In the genomic region with DNA sequence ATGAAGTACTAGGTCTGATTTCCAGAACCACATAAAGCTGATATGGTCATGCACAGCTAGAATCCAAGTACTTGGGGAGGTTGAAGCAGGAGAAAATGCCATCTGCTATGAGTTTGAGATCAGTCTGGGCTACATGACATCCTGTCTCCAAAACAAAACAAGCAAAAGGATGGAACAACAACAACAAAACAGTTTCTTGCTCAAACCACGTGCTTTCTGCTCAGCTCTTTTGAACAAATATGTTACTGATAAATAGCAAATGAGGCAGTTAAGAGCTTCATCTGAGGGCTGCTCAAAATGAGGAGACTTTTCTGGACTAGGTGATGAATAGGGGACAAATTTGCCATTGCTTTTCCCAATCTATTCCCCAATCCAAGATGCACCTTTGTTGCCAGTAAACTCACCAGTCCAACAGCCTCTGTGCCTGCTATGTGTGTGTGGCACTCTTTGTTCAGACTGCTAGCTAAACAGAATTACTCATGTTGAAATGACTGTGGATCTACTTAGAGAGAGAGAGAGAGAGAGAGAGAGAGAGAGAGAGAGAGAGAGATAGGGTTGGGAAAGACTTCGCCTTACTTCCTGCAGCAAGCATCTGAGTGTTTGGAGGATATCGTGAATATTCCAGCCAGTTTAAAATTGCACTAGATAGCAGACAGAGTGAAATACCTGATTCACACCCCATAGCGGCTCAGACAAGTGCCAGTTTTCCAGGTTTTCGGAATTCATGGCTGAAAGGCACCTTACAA, we compare ENCODE assay signal across 8 mouse cellular contexts. TPM values are rescaled to one million over a fixed set of nuclear protein-coding genes. Genes with fewer than 3 reads are reported as not detected.
DNase-seq lines count a peak whose midpoint lies in the region; ATAC-seq lines count a peak whose summit lies in the region.

No protein-coding gene starts in this region.

- WGBS in kidney, embryonic 15.5 days, result 12% methylated on average over 5 of the region's 5 CpGs
- WGBS in hindbrain, embryonic 13.5 days, result 35% methylated on average over 5 of the region's 5 CpGs
- 29% methylated on average over 5 of the region's 5 CpGs for WGBS in midbrain, embryonic 15.5 days

- H3K27ac ChIP-seq in kidney, embryonic 15.5 days, result peak overlapping the region; percentile 78
- H3K27ac ChIP-seq in hindbrain, embryonic 13.5 days, result peak overlapping the region; percentile 24
- H3K27ac ChIP-seq in midbrain, embryonic 15.5 days, result 0 out of 2 replicates have a peak overlapping the region, but pooled peaks have one; percentile 42

- H3K4me2 ChIP-seq in kidney, embryonic 15.5 days, result peak overlapping the region; percentile 89
- peak overlapping the region; percentile 94 for H3K4me2 ChIP-seq in hindbrain, embryonic 13.5 days
- peak overlapping the region; percentile 95 for H3K4me2 ChIP-seq in midbrain, embryonic 15.5 days

- H3K9ac ChIP-seq in kidney, embryonic 15.5 days, result peak overlapping the region; percentile 52
- peak overlapping the region; percentile 82 for H3K9ac ChIP-seq in hindbrain, embryonic 13.5 days
- H3K9ac ChIP-seq in midbrain, embryonic 15.5 days, result peak overlapping the region; percentile 36; the same call in 1 of the 2 replicates

- H3K36me3 ChIP-seq in kidney, embryonic 15.5 days, result no peaks in the 10 kb centered on the region
- 0 out of 2 replicates have a peak, but pooled peaks cover 4% of the 10 kb centered on the region for H3K36me3 ChIP-seq in hindbrain, embryonic 13.5 days
- no peaks in the 10 kb centered on the region for H3K36me3 ChIP-seq in midbrain, embryonic 15.5 days (replicated peaks)

- H3K4me1 ChIP-seq in kidney, embryonic 15.5 days, result peaks cover 19% of the 10 kb centered on the region
- H3K4me1 ChIP-seq in hindbrain, embryonic 13.5 days (replicated peaks), result peaks cover 30% of the 10 kb centered on the region
- H3K4me1 ChIP-seq in midbrain, embryonic 15.5 days, result peaks cover 29% of the 10 kb centered on the region

- no peaks in the 10 kb centered on the region for H3K27me3 ChIP-seq in kidney, embryonic 15.5 days
- no peaks in the 10 kb centered on the region for H3K27me3 ChIP-seq in hindbrain, embryonic 13.5 days
- H3K27me3 ChIP-seq in midbrain, embryonic 15.5 days (replicated peaks), result no peaks in the 10 kb centered on the region

- no peak for ATAC-seq in kidney, embryonic 15.5 days (replicated peaks; ENCODE audit: low FRiP score)
- ATAC-seq in hindbrain, embryonic 13.5 days (ENCODE audit: low FRiP score), result no peak
- ATAC-seq in midbrain, embryonic 15.5 days (replicated peaks), result no peak
- no peak for ATAC-seq in megakaryocyte-erythroid progenitor cell, adult 5-6 weeks (replicated peaks; ENCODE audit: low FRiP score, low TSS enrichment, poor library complexity, severe bottlenecking)

- peak overlapping the region; percentile 92 for H3K4me3 ChIP-seq in kidney, embryonic 15.5 days (replicated peaks)
- H3K4me3 ChIP-seq in hindbrain, embryonic 13.5 days, result peak overlapping the region; percentile 92
- peak overlapping the region; percentile 81 for H3K4me3 ChIP-seq in midbrain, embryonic 15.5 days

- no peaks in the 10 kb centered on the region for H3K9me3 ChIP-seq in kidney, embryonic 15.5 days (replicated peaks)
- no peaks in the 10 kb centered on the region for H3K9me3 ChIP-seq in hindbrain, embryonic 13.5 days
- no peaks in the 10 kb centered on the region for H3K9me3 ChIP-seq in midbrain, embryonic 15.5 days

- DNase-seq in kidney, postnatal 36 days, result no peak
- peak; percentile 12 for DNase-seq in NIH3T3 (ENCODE audit: low read depth)
- no peak for DNase-seq in cerebellum, postnatal 25 days
- DNase-seq in adrenal gland, adult 18-20 months (ENCODE audit: low spot score in 2 of 2), result no peak

RNA-seq across cellular contexts. Expression of a gene that starts 0.9 kb away (rescaled TPM):
- 31.8 and 36.6 TPM in 2 replicates for polyA plus RNA-seq in kidney, embryonic 15.5 days (2015; fragmentation: Nextera tagmentation; extraction: Ambion mirVana)
- 26.0 and 28.8 TPM in 2 replicates for polyA plus RNA-seq in hindbrain, embryonic 13.5 days (2015; fragmentation: Nextera tagmentation; extraction: Ambion mirVana)
- polyA plus RNA-seq in midbrain, embryonic 15.5 days (2015; fragmentation: Nextera tagmentation; extraction: Ambion mirVana), result 25.0 and 25.9 TPM in 2 replicates
- 65.6 and 111 TPM in 2 replicates for total RNA-seq in megakaryocyte-erythroid progenitor cell, adult 5-6 weeks (2014; fragmentation: Nextera tagmentation)
- 108 and 111 TPM in 2 replicates for total RNA-seq in megakaryocyte-erythroid progenitor cell, adult 5-6 weeks (2017)
- 10 to 100 TPM; 32.5 to 39.2 TPM for total RNA-seq in adrenal gland, adult 18-20 months (2021)

RNA-seq across cellular contexts. Expression of a gene that starts 59.5 kb away (rescaled TPM):
- 80.8 and 95.2 TPM in 2 replicates for polyA plus RNA-seq in kidney, embryonic 15.5 days (2015; fragmentation: Nextera tagmentation; extraction: Ambion mirVana)
- polyA plus RNA-seq in hindbrain, embryonic 13.5 days (2015; fragmentation: Nextera tagmentation; extraction: Ambion mirVana), result 66.7 and 82.1 TPM in 2 replicates
- polyA plus RNA-seq in midbrain, embryonic 15.5 days (2015; fragmentation: Nextera tagmentation; extraction: Ambion mirVana), result 102 and 109 TPM in 2 replicates
- total RNA-seq in megakaryocyte-erythroid progenitor cell, adult 5-6 weeks (2014; fragmentation: Nextera tagmentation), result 83.6 and 95.2 TPM in 2 replicates
- 38.8 and 64.8 TPM in 2 replicates for total RNA-seq in megakaryocyte-erythroid progenitor cell, adult 5-6 weeks (2017)
- 100 to 1,000 TPM; 108 to 151 TPM for total RNA-seq in adrenal gland, adult 18-20 months (2021)

Comparison
In these comparisons a context has a peak if more than half of its experiments do, and no peak if none do; other contexts are left out.
1. H3K27ac ChIP-seq: peak in every context shown above with its lines; median percentile 78 in kidney, embryonic 15.5 days; 42 in midbrain, embryonic 15.5 days; 24 in hindbrain, embryonic 13.5 days.